Mouse (Mus musculus): ENCODE data around the gene Tesmin. TPM values are rescaled to one million over a fixed set of nuclear protein-coding genes. Genes with fewer than 3 reads are reported as not detected.

Tesmin gene
- polyA plus RNA-seq, 1 experiment from 2014 or later = 0.36 TPM

DNA sequence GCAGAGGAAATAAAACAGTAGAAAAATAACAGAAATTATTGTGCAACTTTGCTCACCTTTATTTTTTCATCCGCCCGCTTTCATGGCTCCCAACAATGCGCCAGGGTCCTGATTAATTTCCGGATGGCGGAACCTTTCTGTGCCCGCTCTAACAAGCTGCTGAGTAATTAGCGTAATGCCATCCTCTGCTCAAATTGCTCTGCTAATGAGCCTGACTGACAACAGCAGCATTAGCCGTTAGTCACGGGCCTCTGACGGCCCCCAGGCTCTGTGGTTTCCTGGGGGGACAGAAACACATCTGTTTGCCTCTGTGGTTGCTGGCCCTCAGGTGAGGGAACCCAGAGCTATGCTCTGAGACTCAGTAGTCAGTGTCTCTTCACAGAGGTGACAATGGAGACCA, 52.4 kb downstream of the Tesmin start:
- Histone ChIP-seq H3K9me3 (ENCODE audit: control insufficient read depth, low read length) (no peaks in the 10 kb centered on the region), H3K27ac (ENCODE audit: low read depth, low read length) (no peak overlapping the region), H3K36me3 (ENCODE audit: control insufficient read depth, insufficient read depth, low read length) (no peaks in the 10 kb centered on the region), H3K4me2 (ENCODE audit: low read length) (peak overlapping the region; percentile 16; the same call in 1 of the 2 replicates), H3K27me3 (replicated peaks; ENCODE audit: control insufficient read depth, insufficient read depth, low read length) (no peaks in the 10 kb centered on the region), H3K4me3 (ENCODE audit: low read length) (no peak overlapping the region), H3K9ac (ENCODE audit: low read depth, low read length) (no peak overlapping the region; the same call in 1 of the 2 replicates), H3K4me1 (ENCODE audit: control insufficient read depth, insufficient read depth, low read depth, low read length) (peaks cover 3% of the 10 kb centered on the region; the same call in 1 of the 2 replicates)
- WGBS = 29% methylated on average over 10 of the region's 10 CpGs
- peak; percentile 37; the same call in 1 of the 2 replicates for ATAC-seq

DNA sequence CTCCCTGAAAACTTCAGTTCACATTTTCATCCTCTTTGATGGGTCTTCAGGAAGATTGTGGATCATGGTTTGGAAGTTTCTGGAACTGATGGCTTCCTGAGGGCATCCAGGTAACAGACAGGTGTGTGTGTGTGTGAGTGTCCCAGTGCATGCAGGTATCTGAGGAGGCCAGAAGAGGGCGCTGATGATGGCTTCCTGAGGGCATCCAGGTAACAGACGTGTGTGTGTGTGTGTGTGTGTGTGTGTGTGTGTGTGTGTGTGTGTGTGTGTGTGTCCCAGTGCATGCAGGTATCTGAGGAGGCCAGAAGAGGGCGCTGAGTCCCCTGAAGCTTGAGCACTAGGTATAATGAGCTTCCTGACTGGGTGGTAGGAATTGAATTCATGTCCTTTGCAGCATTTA, 58.7 kb downstream of the Tesmin start:
- Histone ChIP-seq H3K4me1 (ENCODE audit: control insufficient read depth, insufficient read depth, low read depth, low read length) (peaks cover 5% of the 10 kb centered on the region), H3K4me2 (ENCODE audit: low read length) (no peak overlapping the region), H3K9ac (ENCODE audit: low read depth, low read length) (no peak overlapping the region), H3K9me3 (ENCODE audit: control insufficient read depth, low read length) (no peaks in the 10 kb centered on the region), H3K4me3 (ENCODE audit: low read length) (no peak overlapping the region), H3K36me3 (ENCODE audit: control insufficient read depth, insufficient read depth, low read length) (no peaks in the 10 kb centered on the region), H3K27ac (ENCODE audit: low read depth, low read length) (no peak overlapping the region), H3K27me3 (replicated peaks; ENCODE audit: control insufficient read depth, insufficient read depth, low read length) (no peaks in the 10 kb centered on the region)
- ATAC-seq = no peak
- WGBS = 79% methylated on average over 3 of the region's 3 CpGs

DNA sequence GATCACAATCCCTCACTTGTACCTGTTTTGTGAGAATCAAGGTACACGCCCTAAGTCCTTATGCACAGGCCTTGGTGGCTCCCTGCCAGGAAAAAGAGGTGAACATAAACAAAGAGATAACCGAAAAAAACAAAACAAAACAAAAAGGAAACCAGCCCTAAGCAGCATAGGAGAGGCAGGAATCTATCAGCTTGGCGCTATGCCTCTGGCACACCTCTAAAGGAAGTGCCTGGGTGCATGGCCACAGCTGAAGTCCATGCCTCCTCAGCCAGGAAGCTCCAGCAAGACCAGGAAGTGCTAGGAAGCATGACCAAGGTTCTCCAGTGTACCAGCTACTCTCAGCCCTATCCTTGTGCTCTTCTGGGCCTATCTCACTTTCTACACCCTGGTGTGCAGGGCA, 60.6 kb downstream of the Tesmin start:
- peaks cover 5% of the 10 kb centered on the region for H3K4me1 ChIP-seq (ENCODE audit: control insufficient read depth, insufficient read depth, low read depth, low read length)
- no peaks in the 10 kb centered on the region for H3K9me3 ChIP-seq (ENCODE audit: control insufficient read depth, low read length)
- WGBS = 79% methylated on average over 3 of the region's 3 CpGs
- ATAC-seq = no peak
- H3K9ac ChIP-seq (ENCODE audit: low read depth, low read length) = no peak overlapping the region
- no peaks in the 10 kb centered on the region for H3K27me3 ChIP-seq (replicated peaks; ENCODE audit: control insufficient read depth, insufficient read depth, low read length)
- no peak overlapping the region for H3K4me3 ChIP-seq (ENCODE audit: low read length)
- no peak overlapping the region for H3K27ac ChIP-seq (ENCODE audit: low read depth, low read length)
- H3K4me2 ChIP-seq (ENCODE audit: low read length) = no peak overlapping the region
- no peaks in the 10 kb centered on the region for H3K36me3 ChIP-seq (ENCODE audit: control insufficient read depth, insufficient read depth, low read length)

DNA sequence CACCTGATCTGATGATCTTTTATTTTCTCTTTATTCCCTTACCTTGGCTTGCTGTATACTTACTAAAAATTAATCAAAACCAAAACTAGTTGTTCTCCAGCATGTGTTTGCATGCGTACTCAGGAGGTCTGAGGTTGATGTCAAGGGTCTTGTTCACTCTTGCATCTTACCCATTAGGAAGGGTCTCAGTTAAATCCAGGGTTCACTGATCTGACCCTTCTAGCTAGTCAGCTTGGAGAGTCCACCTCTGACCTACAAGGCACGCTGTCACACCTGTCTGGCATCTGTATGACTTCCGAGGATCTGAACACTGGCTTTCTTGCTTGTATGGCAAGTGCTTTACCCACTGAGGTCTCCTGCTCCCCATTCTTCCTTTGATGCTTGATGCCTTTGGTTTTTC, 62.1 kb downstream of the Tesmin start:
- Histone ChIP-seq H3K9ac (ENCODE audit: low read depth, low read length) (no peak overlapping the region), H3K9me3 (ENCODE audit: control insufficient read depth, low read length) (no peaks in the 10 kb centered on the region)

DNA sequence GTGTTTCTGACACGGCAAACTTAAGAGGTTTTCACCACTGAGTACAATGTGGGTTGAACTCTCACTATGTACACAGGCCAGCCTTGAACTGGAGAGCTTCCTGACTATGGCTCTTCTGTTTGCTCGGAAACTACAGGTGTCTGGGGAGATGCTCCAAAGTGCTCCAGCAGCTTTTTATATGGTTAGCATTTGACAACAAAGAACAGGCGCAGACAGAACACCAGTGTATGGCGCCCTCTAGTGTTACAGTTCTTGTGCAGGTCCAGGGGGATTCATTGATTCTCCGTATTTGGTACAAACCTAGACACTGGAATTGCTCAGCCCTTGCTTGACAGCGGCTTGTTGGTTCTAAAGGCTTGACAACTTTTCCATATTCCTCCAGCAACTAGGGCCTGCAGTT, 62.5 kb downstream of the Tesmin start:
- no peak overlapping the region for H3K27ac ChIP-seq (ENCODE audit: low read depth, low read length)
- H3K4me2 ChIP-seq (ENCODE audit: low read length) = no peak overlapping the region
- ATAC-seq = peak; percentile 85
- no peak overlapping the region for H3K9ac ChIP-seq (ENCODE audit: low read depth, low read length)
- H3K9me3 ChIP-seq (ENCODE audit: control insufficient read depth, low read length) = no peaks in the 10 kb centered on the region
- no peaks in the 10 kb centered on the region for H3K36me3 ChIP-seq (ENCODE audit: control insufficient read depth, insufficient read depth, low read length)
- no peaks in the 10 kb centered on the region for H3K27me3 ChIP-seq (replicated peaks; ENCODE audit: control insufficient read depth, insufficient read depth, low read length)
- H3K4me3 ChIP-seq (ENCODE audit: low read length) = no peak overlapping the region
- H3K4me1 ChIP-seq (ENCODE audit: control insufficient read depth, insufficient read depth, low read depth, low read length) = peaks cover 5% of the 10 kb centered on the region
- WGBS = 20% methylated on average over 6 of the region's 6 CpGs

More for the DNA sequence above, 62.1 kb downstream of the Tesmin start:
- Histone ChIP-seq H3K4me1 (ENCODE audit: control insufficient read depth, insufficient read depth, low read depth, low read length) (peaks cover 5% of the 10 kb centered on the region), H3K27ac (ENCODE audit: low read depth, low read length) (no peak overlapping the region), H3K36me3 (ENCODE audit: control insufficient read depth, insufficient read depth, low read length) (no peaks in the 10 kb centered on the region), H3K4me2 (ENCODE audit: low read length) (no peak overlapping the region), H3K4me3 (ENCODE audit: low read length) (no peak overlapping the region), H3K27me3 (replicated peaks; ENCODE audit: control insufficient read depth, insufficient read depth, low read length) (no peaks in the 10 kb centered on the region)
- peak; percentile 32; the same call in 1 of the 2 replicates for ATAC-seq
- WGBS = 96% methylated on average over 3 of the region's 3 CpGs

DNA sequence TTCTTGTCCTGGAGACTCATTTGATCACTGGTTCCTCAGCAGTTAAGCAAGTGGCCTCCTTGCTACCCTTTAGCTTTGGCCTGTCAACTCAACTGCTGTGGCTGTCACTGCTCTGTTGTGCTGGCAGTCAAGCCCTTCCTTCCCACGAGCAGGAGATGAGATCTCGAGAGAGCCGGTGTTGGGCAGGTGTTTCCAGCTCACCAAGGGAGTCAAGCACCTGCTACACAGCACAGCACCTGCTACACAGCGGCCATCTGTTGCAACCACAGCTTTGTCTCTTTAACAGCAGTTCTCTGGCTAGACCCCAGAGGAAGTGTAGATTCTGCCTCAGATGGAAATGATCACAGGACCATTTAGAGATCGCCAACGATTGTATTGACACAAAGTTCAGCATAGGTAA, 63.0 kb downstream of the Tesmin start:
- H3K9me3 ChIP-seq (ENCODE audit: control insufficient read depth, low read length) = no peaks in the 10 kb centered on the region
- no peak overlapping the region for H3K4me2 ChIP-seq (ENCODE audit: low read length)
- H3K27ac ChIP-seq (ENCODE audit: low read depth, low read length) = no peak overlapping the region
- no peak overlapping the region for H3K4me3 ChIP-seq (ENCODE audit: low read length)
- H3K27me3 ChIP-seq (replicated peaks; ENCODE audit: control insufficient read depth, insufficient read depth, low read length) = no peaks in the 10 kb centered on the region
- 0 out of 2 replicates have a peak, but pooled peaks cover under 1% of the 10 kb centered on the region for H3K36me3 ChIP-seq (ENCODE audit: control insufficient read depth, insufficient read depth, low read length)
- WGBS = 45% methylated on average over 6 of the region's 6 CpGs
- H3K9ac ChIP-seq (ENCODE audit: low read depth, low read length) = no peak overlapping the region
- peaks cover 5% of the 10 kb centered on the region for H3K4me1 ChIP-seq (ENCODE audit: control insufficient read depth, insufficient read depth, low read depth, low read length)
- peak; percentile 44 for ATAC-seq

Other genes with a start within 250 kb of the Tesmin start
- gene Mrpl21, start 106.0 kb upstream of the Tesmin start, polyA plus RNA-seq (2015; fragmentation: Nextera tagmentation; extraction: Ambion mirVana) = 96.4 and 97.4 TPM in 2 replicates
- gene Ighmbp2, start 105.8 kb upstream of the Tesmin start, polyA plus RNA-seq (2015; fragmentation: Nextera tagmentation; extraction: Ambion mirVana) = 10.0 and 11.5 TPM in 2 replicates
- gene Cpt1a, start 66.5 kb upstream of the Tesmin start, polyA plus RNA-seq (2015; fragmentation: Nextera tagmentation; extraction: Ambion mirVana) = 17.6 and 22.4 TPM in 2 replicates
- gene Gal, start 25.7 kb downstream of the Tesmin start, polyA plus RNA-seq (2015; fragmentation: Nextera tagmentation; extraction: Ambion mirVana) = 24.3 and 25.3 TPM in 2 replicates
- gene Ppp6r3, start 186.9 kb downstream of the Tesmin start, polyA plus RNA-seq (2015; fragmentation: Nextera tagmentation; extraction: Ambion mirVana) = 49.7 and 56.5 TPM in 2 replicates